Mouse (Mus musculus) subcutaneous adipose tissue, adult 2 months (tissue): ENCODE data around the gene Olfr1393. TPM values are rescaled to one million over a fixed set of nuclear protein-coding genes. Genes with fewer than 3 reads are reported as not detected.

Experiments
- polyA plus RNA-seq: library from polyadenylated mRNA; depleted of rRNA; stranded (reverse); fragments of >200 nt; gene quantifications from 2 replicates; pipeline ENCODE4 v1.2.3, GENCODE M21; 2012; ENCODE audit warnings: low replicate concordance; rRNA removed

Olfr1393 gene
- 0.19 and 0.28 TPM in 2 replicates for polyA plus RNA-seq

DNA sequence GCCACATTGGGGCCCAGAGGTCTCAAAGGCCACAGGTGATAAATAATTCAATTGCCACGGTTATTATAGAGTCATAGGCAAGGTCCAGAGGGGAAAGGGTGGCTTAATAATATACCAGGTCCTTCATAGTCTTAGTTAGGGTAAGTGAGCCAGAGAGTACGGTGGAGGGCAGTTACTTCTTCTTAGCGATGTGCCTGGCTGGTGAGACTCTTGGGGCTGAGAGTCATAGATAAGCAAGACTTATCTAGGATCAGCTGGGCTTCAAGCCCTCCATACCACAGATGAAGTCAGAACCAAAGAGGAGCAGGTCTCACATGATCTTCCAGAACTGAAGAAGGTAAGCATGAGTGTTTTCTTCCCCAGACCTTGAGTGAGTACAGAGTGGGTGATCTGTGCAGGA is at the start of gene Olfr1393:
TSS of gene Olfr1393 (plus strand) at position 83 of the 400 bp plus-strand sequence.

GRCm38 (mm10) chr11:49243727-49244594 is 34.1 kb upstream of the Olfr1393 start, which contains the start of gene Mgat1:
Gene Mgat1, plus strand, starts transcription at chr11:49244191.

DNA sequence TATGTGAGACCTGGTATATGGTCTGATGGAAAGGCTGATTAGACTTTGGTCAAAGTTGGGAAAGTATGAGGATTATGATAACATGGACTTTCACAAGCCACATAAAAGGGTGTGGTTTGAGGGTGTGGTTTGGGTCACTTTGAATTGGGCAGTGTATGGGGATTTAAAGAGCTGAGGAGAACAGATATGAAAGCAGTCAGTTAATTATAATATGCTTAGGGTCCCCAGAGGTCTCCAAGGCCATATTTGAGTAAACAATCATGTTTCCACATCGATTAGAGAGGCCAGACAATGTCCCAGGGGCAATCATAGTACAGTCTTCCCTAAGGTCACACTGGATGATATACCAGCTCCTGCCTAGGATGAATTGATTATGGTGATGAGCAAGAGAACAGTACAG is 6.9 kb downstream of the Olfr1393 start, which contains the start of gene Olfr1392:
TSS of gene Olfr1392 (plus strand) at position 301 of the 400 bp plus-strand sequence.

GRCm38 (mm10) chr11:49304441-49304840 is 26.3 kb downstream of the Olfr1393 start, which contains the start of gene Olfr10:
Gene Olfr10, plus strand, starts transcription at chr11:49304741.

GRCm38 (mm10) chr11:49322442-49322841 is 44.3 kb downstream of the Olfr1393 start, which contains the start of gene Olfr1391:
Gene Olfr1391, plus strand, starts transcription at chr11:49322742.

Other genes with a start within 250 kb of the Olfr1393 start
- gene 9930111J21Rik2, start 227.1 kb upstream of the Olfr1393 start, polyA plus RNA-seq, result 3.5 and 4.5 TPM in 2 replicates
- gene Tgtp2, start 214.1 kb upstream of the Olfr1393 start, polyA plus RNA-seq, result 17.0 and 27.2 TPM in 2 replicates
- 8.8 and 16.0 TPM in 2 replicates for gene Ifi47, start 201.7 kb upstream of the Olfr1393 start, polyA plus RNA-seq
- gene Olfr1396, start 163.4 kb upstream of the Olfr1393 start, polyA plus RNA-seq, result 0.71 and 1.3 TPM in 2 replicates
- gene Olfr1395, start 136.0 kb upstream of the Olfr1393 start, polyA plus RNA-seq, result 0.04 TPM in 1 of 2 replicates, not detected in the other
- not detected in 2 replicates for gene Olfr1394, start 123.9 kb upstream of the Olfr1393 start, polyA plus RNA-seq
- 21.7 and 60.9 TPM in 2 replicates for gene Btnl9, start 91.1 kb upstream of the Olfr1393 start, polyA plus RNA-seq
- gene Zfp62, start 75.0 kb upstream of the Olfr1393 start, polyA plus RNA-seq, result 1.5 and 3.9 TPM in 2 replicates
- 159 and 174 TPM in 2 replicates for gene Mgat1, start 34.1 kb upstream of the Olfr1393 start, polyA plus RNA-seq
- gene Olfr1392, start 7.0 kb downstream of the Olfr1393 start, polyA plus RNA-seq, result 0.06 and 0.17 TPM in 2 replicates
- gene Olfr10, start 26.4 kb downstream of the Olfr1393 start, polyA plus RNA-seq, result not detected in 2 replicates
- not detected in 2 replicates for gene Olfr1391, start 44.4 kb downstream of the Olfr1393 start, polyA plus RNA-seq
- not detected in 2 replicates for gene Olfr1390, start 56.9 kb downstream of the Olfr1393 start, polyA plus RNA-seq
- gene Olfr1389, start 144.8 kb downstream of the Olfr1393 start, polyA plus RNA-seq, result not detected in 2 replicates
- gene Olfr1388, start 158.3 kb downstream of the Olfr1393 start, polyA plus RNA-seq, result 0.50 and 2.1 TPM in 2 replicates
- not detected in 2 replicates for gene Olfr1387, start 177.0 kb downstream of the Olfr1393 start, polyA plus RNA-seq
- not detected in 2 replicates for gene Olfr1386, start 186.7 kb downstream of the Olfr1393 start, polyA plus RNA-seq
- not detected in 2 replicates for gene Olfr1385, start 210.8 kb downstream of the Olfr1393 start, polyA plus RNA-seq
- not detected in 2 replicates for gene Olfr1384, start 228.4 kb downstream of the Olfr1393 start, polyA plus RNA-seq
- gene Olfr1383, start 241.3 kb downstream of the Olfr1393 start, polyA plus RNA-seq, result not detected in 2 replicates
- gene Olfr1382, start 249.9 kb downstream of the Olfr1393 start, polyA plus RNA-seq, result not detected in 2 replicates